Mouse (Mus musculus) yolk sac, embryonic 10.5 days (tissue): Measurements from ENCODE around the gene Pabpn1.
A peak's percentile ranks its signal among the peaks of the same experiment; 100 is the strongest.

ENCODE experiments used
- DNase-seq: peaks from one replicate; pipeline ENCODE4 v3.0.0-alpha.2; 2017; ENCODE audit warnings: low spot score

Gene Pabpn1

GRCm38 (mm10) chr14:54893651-54894181 is 1.4 kb downstream of the Pabpn1 start:
- peak; percentile 99 for DNase-seq

GRCm38 (mm10) chr14:54894296-54895151 is 2.2 kb downstream of the Pabpn1 start:
- DNase-seq, result peak; percentile 72

GRCm38 (mm10) chr14:54897445-54897844 is 5.1 kb downstream of the Pabpn1 start:
- DNase-seq, result no peak

GRCm38 (mm10) chr14:54900383-54900782 is 8.1 kb downstream of the Pabpn1 start:
- peak; percentile 66 for DNase-seq

GRCm38 (mm10) chr14:54903641-54904040 is 11.3 kb downstream of the Pabpn1 start:
- no peak for DNase-seq

- no peak for DNase-seq
Measured at GRCm38 (mm10) chr14:54908682-54909081, 16.4 kb downstream of the Pabpn1 start.

- DNase-seq, result no peak
Measured at GRCm38 (mm10) chr14:54912109-54912850, 20.0 kb downstream of the Pabpn1 start.

- DNase-seq, result peak; percentile 79
Measured at GRCm38 (mm10) chr14:54912886-54913285, 20.6 kb downstream of the Pabpn1 start, which contains the start of gene Slc22a17. TSS of gene Slc22a17 (minus strand) at chr14:54913132.

- no peak for DNase-seq
Measured at GRCm38 (mm10) chr14:54913343-54913742, 21.0 kb downstream of the Pabpn1 start.

GRCm38 (mm10) chr14:54920076-54920685 is 27.9 kb downstream of the Pabpn1 start:
- DNase-seq, result no peak

GRCm38 (mm10) chr14:54924641-54925348 is 32.5 kb downstream of the Pabpn1 start:
- DNase-seq, result peak; percentile 29

- peak; percentile 51 for DNase-seq
Measured at GRCm38 (mm10) chr14:54925349-54926342, 33.3 kb downstream of the Pabpn1 start, which contains the start of gene Efs. TSS of gene Efs (minus strand) at chr14:54926126.

GRCm38 (mm10) chr14:54926401-54927158 is 34.3 kb downstream of the Pabpn1 start:
- DNase-seq, result peak; percentile 77

GRCm38 (mm10) chr14:54927296-54927695 is 35.0 kb downstream of the Pabpn1 start:
- DNase-seq, result no peak

GRCm38 (mm10) chr14:54929801-54930200 is 37.5 kb downstream of the Pabpn1 start:
- no peak for DNase-seq

- no peak for DNase-seq
Measured at GRCm38 (mm10) chr14:54930431-54930830, 38.1 kb downstream of the Pabpn1 start.

- no peak for DNase-seq
Measured at GRCm38 (mm10) chr14:54932645-54933150, 40.4 kb downstream of the Pabpn1 start, which contains the start of gene Il25. TSS of gene Il25 (plus strand) at chr14:54932695.

GRCm38 (mm10) chr14:54935904-54936830 is 43.9 kb downstream of the Pabpn1 start, which contains the start of gene Cmtm5:
TSS of gene Cmtm5 (plus strand) at chr14:54936261.
- no peak for DNase-seq
